Comparison of ENCODE assay signal across 20 mouse cellular contexts in genomic region chr5:124179411-124179810, GRCm38 (mm10).
"Had no signal": no experiment of that assay in that cellular context is flagged by ENCODE, and none has a peak within 500 bp of the region (broad histone marks: within the 10 kb centered on the region; RNA-seq: fewer than 3 reads in every experiment).

No protein-coding gene starts in this region.

- H3K9ac ChIP-seq: liver, embryonic 14.5 days; midbrain, embryonic 12.5 days; midbrain, embryonic 15.5 days; neural tube, embryonic 12.5 days; neural tube, embryonic 15.5 days; stomach, embryonic 15.5 days had no signal

- H3K36me3 ChIP-seq: midbrain, embryonic 12.5 days; midbrain, embryonic 15.5 days; neural tube, embryonic 12.5 days; neural tube, embryonic 15.5 days; stomach, embryonic 15.5 days had no signal

- DNase-seq: kidney, adult 9 months; kidney, postnatal 14 days; kidney, postnatal 4 days; layer of hippocampus, adult 9-11 months; layer of hippocampus, postnatal 36 days; lung, adult 2 months; lung, postnatal 14 days; lung, postnatal 4 days; retina, postnatal 1 day; right cerebral cortex, postnatal 25 days; spleen, adult 18-20 months; thymus, postnatal 14 days; thymus, postnatal 4 days had no signal

- H3K27me3 ChIP-seq: midbrain, embryonic 15.5 days; neural tube, embryonic 12.5 days; neural tube, embryonic 15.5 days; stomach, embryonic 15.5 days had no signal

- H3K27ac ChIP-seq: left cerebral cortex, adult 2 months; liver, embryonic 14.5 days; midbrain, embryonic 12.5 days; midbrain, embryonic 15.5 days; neural tube, embryonic 12.5 days; neural tube, embryonic 15.5 days; stomach, embryonic 15.5 days had no signal

- H3K4me2 ChIP-seq: midbrain, embryonic 12.5 days; midbrain, embryonic 15.5 days; neural tube, embryonic 12.5 days; neural tube, embryonic 15.5 days; stomach, embryonic 15.5 days had no signal

- H3K4me3 ChIP-seq: left cerebral cortex, adult 2 months; midbrain, embryonic 12.5 days; midbrain, embryonic 15.5 days; neural tube, embryonic 12.5 days; neural tube, embryonic 15.5 days; stomach, embryonic 15.5 days had no signal

- H3K9me3 ChIP-seq: midbrain, embryonic 12.5 days; midbrain, embryonic 15.5 days; neural tube, embryonic 12.5 days; neural tube, embryonic 15.5 days; stomach, embryonic 15.5 days had no signal

- ATAC-seq: midbrain, embryonic 15.5 days had no signal
